Mouse (Mus musculus) intestine, postnatal 0 days (tissue): ENCODE data around the gene Acvr1b. TPM values are rescaled to one million over a fixed set of nuclear protein-coding genes. Genes with fewer than 3 reads are reported as not detected.

ENCODE experiments used
- ATAC-seq: fragments of 200-750 bp; cut with Nextera tagmentation; 2 replicates; pipeline ENCODE4 v1.8.0; 2017; ENCODE audit warnings: mild to moderate bottlenecking, moderate TSS enrichment, moderate library complexity
- H3K27ac ChIP-seq: fragments of 300-500 bp; sonication (generic); 2 replicates; pipeline ENCODE4 v1.5.1; 2014; ENCODE audit warnings: mild to moderate bottlenecking, low read depth, low read length, moderate library complexity
- H3K27me3 ChIP-seq: fragments of 300-500 bp; sonication (generic); replicated peaks from 2 replicates; pipeline ENCODE4 v1.6.1; 2014; ENCODE audit warnings: low read length, mixed read lengths; ENCODE audit not compliant: control insufficient read depth, insufficient read depth
- H3K36me3 ChIP-seq: fragments of 300-500 bp; sonication (generic); 2 replicates; pipeline ENCODE4 v1.6.1; 2014; ENCODE audit warnings: mild to moderate bottlenecking, moderate library complexity; ENCODE audit not compliant: control insufficient read depth, insufficient read depth
- H3K4me1 ChIP-seq: fragments of 300-500 bp; sonication (generic); replicated peaks from 2 replicates; pipeline ENCODE4 v1.6.1; 2014; ENCODE audit warnings: antibody characterized with exemption, low read length, mixed read lengths; ENCODE audit not compliant: control insufficient read depth, insufficient read depth
- H3K4me2 ChIP-seq: fragments of 300-500 bp; sonication (generic); replicated peaks from 2 replicates; pipeline ENCODE4 v1.6.1; 2014; ENCODE audit warnings: low read depth, mild to moderate bottlenecking, moderate library complexity
- H3K4me3 ChIP-seq: fragments of 300-500 bp; sonication (generic); 2 replicates; pipeline ENCODE4 v1.5.1; 2014; ENCODE audit warnings: low read depth, low read length
- H3K9ac ChIP-seq: fragments of 300-500 bp; sonication (generic); 2 replicates; pipeline ENCODE4 v1.6.1; 2014; ENCODE audit warnings: mild to moderate bottlenecking, low read depth, low read length
- H3K9me3 ChIP-seq: fragments of 300-500 bp; sonication (generic); 2 replicates; pipeline ENCODE4 v1.6.1; 2016; ENCODE audit warnings: mixed run types; ENCODE audit not compliant: control insufficient read depth
- CTCF ChIP-seq: sonication (generic); IDR thresholded peaks from 2 replicates; pipeline ENCODE4 v1.5.1; 2016; ENCODE audit warnings: low read depth, mild to moderate bottlenecking, control low read depth, antibody characterized with exemption, moderate library complexity
- WGBS: fragments of 180-500 bp; shearing (Covaris S2); extraction: QIAGEN DNeasy Blood & Tissue Kit; methylation state at CpG from one replicate; pipeline ENCODE4 v1.1.7; 2014; 5-methylcytosine and 5-hydroxymethylcytosine counted together
- polyA plus RNA-seq: library from polyadenylated mRNA; unstranded; fragments of >200 nt; fragmentation: Nextera tagmentation; extraction: Ambion mirVana; gene quantifications from 2 replicates; pipeline ENCODE4 v1.2.1, GENCODE M21; 2015

Gene Acvr1b
- polyA plus RNA-seq, 1 experiment from 2014 or later, result 6.0 TPM

- Histone ChIP-seq H3K36me3 (no peaks in the 10 kb centered on the region), H3K27ac (no peak overlapping the region), H3K4me3 (no peak overlapping the region), H3K4me2 (peak overlapping the region; percentile 50), H3K9me3 (no peaks in the 10 kb centered on the region), H3K4me1 (peaks cover 3% of the 10 kb centered on the region; the same call in 1 of the 2 replicates), H3K27me3 (no peaks in the 10 kb centered on the region), H3K9ac (no peak overlapping the region)
- 5% methylated on average over 28 of the region's 28 CpGs for WGBS
- TF ChIP-seq CTCF, result peak; percentile 82
- ATAC-seq, result no peak
Measured at GRCm38 (mm10) chr15:101238885-101239511, 65.1 kb downstream of the Acvr1b start.

DNA sequence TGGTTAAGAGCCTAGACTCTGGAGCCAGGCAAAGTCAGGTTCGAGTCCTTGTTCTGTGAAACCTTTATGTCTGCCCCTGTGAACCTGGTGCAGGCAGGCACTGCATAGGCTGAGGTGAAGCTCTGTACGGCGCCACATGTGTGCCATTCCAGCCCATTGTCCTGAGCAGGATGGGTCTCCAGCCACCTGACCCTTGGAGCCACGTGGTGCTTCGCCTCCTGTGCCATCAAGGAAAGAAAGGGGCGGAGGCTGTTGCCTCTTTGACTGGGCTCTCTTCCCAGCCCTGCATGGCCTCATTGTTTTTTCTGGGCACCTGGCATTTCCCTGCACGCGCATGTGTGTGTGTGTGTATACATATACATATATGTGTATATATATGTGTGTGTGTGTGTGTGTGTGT, 66.0 kb downstream of the Acvr1b start:
- Histone ChIP-seq H3K27me3 (no peaks in the 10 kb centered on the region), H3K4me2 (no peak overlapping the region), H3K27ac (no peak overlapping the region), H3K9me3 (no peaks in the 10 kb centered on the region), H3K4me1 (peaks cover 3% of the 10 kb centered on the region; the same call in 1 of the 2 replicates), H3K36me3 (no peaks in the 10 kb centered on the region), H3K9ac (no peak overlapping the region), H3K4me3 (no peak overlapping the region)
- WGBS, result 79% methylated on average over 8 of the region's 8 CpGs
- ATAC-seq, result no peak
- TF ChIP-seq CTCF, result no peak

DNA sequence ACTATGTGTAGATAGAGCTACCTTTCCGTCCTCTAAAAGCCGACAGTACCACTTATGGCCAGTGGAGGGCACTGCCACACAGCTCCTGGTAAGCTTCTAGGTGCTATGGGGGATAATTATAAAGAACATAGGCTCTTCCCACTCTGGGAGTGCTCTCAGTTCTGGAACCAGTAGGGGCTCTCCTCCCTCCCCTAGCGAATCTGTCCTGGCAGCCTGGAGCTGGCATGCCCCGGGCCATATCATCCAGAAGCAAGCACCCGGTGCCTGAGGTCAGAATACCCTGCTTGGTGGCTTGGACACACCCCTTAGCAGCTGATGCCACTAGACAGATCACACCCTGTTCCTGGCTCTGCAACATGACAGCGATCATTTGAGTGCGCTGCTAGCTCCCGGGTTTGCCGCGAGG, 66.9 kb downstream of the Acvr1b start:
- no peaks in the 10 kb centered on the region for H3K9me3 ChIP-seq
- H3K4me2 ChIP-seq, result peak overlapping the region; percentile 61
- H3K9ac ChIP-seq, result 0 out of 2 replicates have a peak overlapping the region, but pooled peaks have one; percentile 17
- peak; percentile 97 for TF ChIP-seq CTCF
- no peaks in the 10 kb centered on the region for H3K27me3 ChIP-seq
- H3K36me3 ChIP-seq, result no peaks in the 10 kb centered on the region
- 0 out of 2 replicates have a peak overlapping the region, but pooled peaks have one; percentile 13 for H3K4me3 ChIP-seq
- WGBS, result 1% methylated on average over 10 of the region's 10 CpGs
- ATAC-seq, result peak; percentile 56
- no peak overlapping the region for H3K27ac ChIP-seq
- peaks cover 3% of the 10 kb centered on the region; the same call in 1 of the 2 replicates for H3K4me1 ChIP-seq

- 0 out of 2 replicates have a peak overlapping the region, but pooled peaks have one; percentile 17 for H3K9ac ChIP-seq
- H3K4me3 ChIP-seq, result 0 out of 2 replicates have a peak overlapping the region, but pooled peaks have one; percentile 13
Measured at GRCm38 (mm10) chr15:101241236-101241635, 67.4 kb downstream of the Acvr1b start.

GRCm38 (mm10) chr15:101241853-101242252, 68.0 kb downstream of the Acvr1b start:
- Histone ChIP-seq H3K4me1 (no peaks in the 10 kb centered on the region; the same call in 1 of the 2 replicates), H3K36me3 (no peaks in the 10 kb centered on the region), H3K27me3 (no peaks in the 10 kb centered on the region), H3K9ac (no peak overlapping the region), H3K9me3 (no peaks in the 10 kb centered on the region), H3K4me2 (no peak overlapping the region), H3K27ac (no peak overlapping the region), H3K4me3 (no peak overlapping the region)
- no peak for ATAC-seq
- no peak for TF ChIP-seq CTCF
- WGBS, result 78% methylated on average over 9 of the region's 9 CpGs

More at GRCm38 (mm10) chr15:101241236-101241635, 67.4 kb downstream of the Acvr1b start:
- Histone ChIP-seq H3K27me3 (no peaks in the 10 kb centered on the region), H3K9me3 (no peaks in the 10 kb centered on the region), H3K4me2 (peak overlapping the region; percentile 61), H3K4me1 (no peaks in the 10 kb centered on the region; the same call in 1 of the 2 replicates), H3K27ac (0 out of 2 replicates have a peak overlapping the region, but pooled peaks have one; percentile 16), H3K36me3 (no peaks in the 10 kb centered on the region)
- TF ChIP-seq CTCF, result no peak
- 40% methylated on average over 9 of the region's 9 CpGs for WGBS
- ATAC-seq, result no peak

GRCm38 (mm10) chr15:101242645-101243044, 68.8 kb downstream of the Acvr1b start:
- no peak overlapping the region for H3K9ac ChIP-seq
- H3K27ac ChIP-seq, result no peak overlapping the region
- peak; percentile 31 for ATAC-seq
- peak; percentile 74 for TF ChIP-seq CTCF
- H3K4me2 ChIP-seq, result no peak overlapping the region
- H3K9me3 ChIP-seq, result no peaks in the 10 kb centered on the region
- H3K36me3 ChIP-seq, result no peaks in the 10 kb centered on the region
- no peak overlapping the region for H3K4me3 ChIP-seq
- H3K27me3 ChIP-seq, result no peaks in the 10 kb centered on the region
- peaks cover 5% of the 10 kb centered on the region; the same call in 1 of the 2 replicates for H3K4me1 ChIP-seq
- WGBS, result 15% methylated on average over 8 of the region's 8 CpGs
